Mouse (Mus musculus) heart, postnatal 0 days (tissue): ENCODE data around the gene Atmin. TPM values are rescaled to one million over a fixed set of nuclear protein-coding genes. Genes with fewer than 3 reads are reported as not detected.
A peak's percentile ranks its signal among the peaks of the same experiment; 100 is the strongest.

Experiments
- ATAC-seq: fragments of 200-750 bp; cut with Nextera tagmentation; 2 replicates; pipeline ENCODE4 v1.8.0; 2017; ENCODE audit warnings: low read depth, moderate number of reproducible peaks, moderate library complexity; ENCODE audit not compliant: insufficient read depth
- DNase-seq: peaks from one replicate; pipeline ENCODE4 v3.0.0-alpha.2; 2016; ENCODE audit warnings: low spot score
- H3K27ac ChIP-seq: fragments of 300-500 bp; sonication (generic); 2 replicates; pipeline ENCODE4 v1.5.1; 2014; ENCODE audit warnings: low read depth, mild to moderate bottlenecking
- H3K27me3 ChIP-seq: fragments of 300-500 bp; sonication (generic); 2 replicates; pipeline ENCODE4 v1.6.1; 2014; ENCODE audit warnings: low read length, mixed read lengths; ENCODE audit not compliant: control insufficient read depth, insufficient read depth
- H3K36me3 ChIP-seq: fragments of 300-500 bp; sonication (generic); replicated peaks from 2 replicates; pipeline ENCODE4 v1.6.1; 2014; ENCODE audit warnings: low read length, mixed read lengths; ENCODE audit not compliant: control insufficient read depth, insufficient read depth
- H3K4me1 ChIP-seq: fragments of 300-500 bp; sonication (generic); 2 replicates; pipeline ENCODE4 v1.6.1; 2014; ENCODE audit warnings: antibody characterized with exemption; ENCODE audit not compliant: control insufficient read depth, insufficient read depth
- H3K4me2 ChIP-seq: fragments of 300-500 bp; sonication (generic); 2 replicates; pipeline ENCODE4 v1.6.1; 2014; ENCODE audit warnings: low read depth, mild to moderate bottlenecking, low read length, moderate library complexity
- H3K4me3 ChIP-seq: fragments of 300-500 bp; sonication (generic); 2 replicates; pipeline ENCODE4 v1.5.1; 2014; ENCODE audit warnings: low read depth, low read length
- H3K9ac ChIP-seq: fragments of 300-500 bp; sonication (generic); replicated peaks from 2 replicates; pipeline ENCODE4 v1.6.1; 2014; ENCODE audit warnings: low read depth, low read length, mixed read lengths
- H3K9me3 ChIP-seq: fragments of 300-500 bp; sonication (generic); replicated peaks from 2 replicates; pipeline ENCODE4 v1.6.1; 2016; ENCODE audit warnings: low read length; ENCODE audit not compliant: control insufficient read depth
- CTCF ChIP-seq: IDR thresholded peaks from 2 replicates; pipeline ENCODE4 v1.5.1; 2016; ENCODE audit warnings: antibody characterized with exemption, control low read depth, low read depth
- EP300 ChIP-seq: IDR thresholded peaks from 2 replicates; pipeline ENCODE4 v1.6.1; 2016; ENCODE audit warnings: antibody characterized with exemption, low read depth
- WGBS: fragments of 180-500 bp; shearing (Covaris S2); extraction: QIAGEN DNeasy Blood & Tissue Kit; methylation state at CpG from one replicate; pipeline ENCODE4 v1.1.7; 2014; 5-methylcytosine and 5-hydroxymethylcytosine counted together
- polyA plus RNA-seq: library from polyadenylated mRNA; unstranded; fragments of >200 nt; fragmentation: Nextera tagmentation; extraction: Ambion mirVana; gene quantifications from 2 replicates; pipeline ENCODE4 v1.2.1, GENCODE M21; 2015
- total RNA-seq: library from RNA; depleted of rRNA; stranded (reverse); fragments of >200 nt; gene quantifications from 2 replicates; pipeline ENCODE4 v1.2.3, GENCODE M21; 2014; ENCODE audit warnings: low replicate concordance

Gene Atmin
- total and polyA plus RNA-seq, 2 experiments from 2014 or later, result 7.0 to 16.0 TPM

- no peak overlapping the region for H3K4me3 ChIP-seq
- no peak overlapping the region for H3K4me2 ChIP-seq
- no peak for ATAC-seq
- no peak for TF ChIP-seq EP300
- no peak overlapping the region for H3K27ac ChIP-seq
- DNase-seq, result no peak
- no peaks in the 10 kb centered on the region for H3K9me3 ChIP-seq
- 61% methylated on average over 5 of the region's 5 CpGs for WGBS
- H3K4me1 ChIP-seq, result peaks cover 8% of the 10 kb centered on the region; the same call in 1 of the 2 replicates
- H3K9ac ChIP-seq, result no peak overlapping the region
- H3K27me3 ChIP-seq, result no peaks in the 10 kb centered on the region
- H3K36me3 ChIP-seq, result no peaks in the 10 kb centered on the region
These were observed 32.4 kb downstream of the Atmin start for GRCm38 (mm10) chr8:116975606-116976005.

GRCm38 (mm10) chr8:116978052-116978451 is 34.9 kb downstream of the Atmin start:
- Histone ChIP-seq H3K9ac (no peak overlapping the region), H3K4me3 (peak overlapping the region; percentile 75), H3K4me2 (peak overlapping the region; percentile 71), H3K27me3 (no peaks in the 10 kb centered on the region), H3K36me3 (0 out of 2 replicates have a peak, but pooled peaks cover under 1% of the 10 kb centered on the region), H3K27ac (no peak overlapping the region), H3K4me1 (peaks cover 8% of the 10 kb centered on the region; the same call in 1 of the 2 replicates), H3K9me3 (no peaks in the 10 kb centered on the region)
- ATAC-seq, result no peak
- DNase-seq, result no peak
- TF ChIP-seq CTCF (no peak), EP300 (no peak)
- 33% methylated on average over 8 of the region's 8 CpGs for WGBS

GRCm38 (mm10) chr8:116978631-116979256 is 35.6 kb downstream of the Atmin start, which contains the start of gene 1700030J22Rik:
Gene 1700030J22Rik (minus strand): TSS chr8:116978959.
- H3K9ac ChIP-seq, result no peak within 1 kb of the TSS
- under 1% methylated on average over 46 of the region's 46 CpGs for WGBS
- no peak within 1 kb of the TSS for H3K27ac ChIP-seq
- H3K4me3 ChIP-seq, result peak within 1 kb of the TSS; percentile 75
- H3K9me3 ChIP-seq, result no peaks in the 10 kb centered on the region
- TF ChIP-seq EP300 (no peak), CTCF (peak; percentile 38)
- no peaks in the 10 kb centered on the region for H3K27me3 ChIP-seq
- peaks cover 8% of the 10 kb centered on the region; the same call in 1 of the 2 replicates for H3K4me1 ChIP-seq
- H3K4me2 ChIP-seq, result peak within 1 kb of the TSS; percentile 71
- H3K36me3 ChIP-seq, result peaks cover 7% of the 10 kb centered on the region; the same call in 1 of the 2 replicates
- DNase-seq (peak; percentile 97), ATAC-seq (peak; percentile 100)

- Histone ChIP-seq H3K27me3 (no peaks in the 10 kb centered on the region), H3K9ac (no peak overlapping the region), H3K4me3 (no peak overlapping the region), H3K9me3 (no peaks in the 10 kb centered on the region), H3K4me1 (peaks cover 8% of the 10 kb centered on the region; the same call in 1 of the 2 replicates), H3K27ac (no peak overlapping the region), H3K36me3 (peaks cover 17% of the 10 kb centered on the region), H3K4me2 (peak overlapping the region; percentile 17; the same call in 1 of the 2 replicates)
- WGBS, result 11% methylated on average over 4 of the region's 4 CpGs
- peak; percentile 54 for DNase-seq
- TF ChIP-seq EP300 (no peak), CTCF (peak; percentile 73)
- no peak for ATAC-seq
These were observed 36.9 kb downstream of the Atmin start for GRCm38 (mm10) chr8:116980117-116980516.

- TF ChIP-seq EP300 (no peak), CTCF (no peak)
- peaks cover 30% of the 10 kb centered on the region for H3K36me3 ChIP-seq
- H3K4me3 ChIP-seq, result no peak overlapping the region
- no peak overlapping the region for H3K4me2 ChIP-seq
- DNase-seq, result no peak
- H3K4me1 ChIP-seq, result peaks cover 8% of the 10 kb centered on the region; the same call in 1 of the 2 replicates
- no peak for ATAC-seq
- no peak overlapping the region for H3K9ac ChIP-seq
- 98% methylated on average over 3 of the region's 3 CpGs for WGBS
- H3K27ac ChIP-seq, result no peak overlapping the region
- H3K27me3 ChIP-seq, result no peaks in the 10 kb centered on the region
- no peaks in the 10 kb centered on the region for H3K9me3 ChIP-seq
These were observed 46.6 kb downstream of the Atmin start for GRCm38 (mm10) chr8:116989842-116990241.

GRCm38 (mm10) chr8:116991241-116991640 is 48.0 kb downstream of the Atmin start:
- H3K27ac ChIP-seq, result no peak overlapping the region
- H3K36me3 ChIP-seq, result peaks cover 19% of the 10 kb centered on the region; the same call in 1 of the 2 replicates
- H3K9me3 ChIP-seq, result no peaks in the 10 kb centered on the region
- peaks cover 8% of the 10 kb centered on the region; the same call in 1 of the 2 replicates for H3K4me1 ChIP-seq
- 87% methylated on average over 8 of the region's 8 CpGs for WGBS
- TF ChIP-seq EP300 (no peak), CTCF (no peak)
- ATAC-seq (no peak), DNase-seq (no peak)
- H3K27me3 ChIP-seq, result no peaks in the 10 kb centered on the region
- H3K4me3 ChIP-seq, result no peak overlapping the region
- no peak overlapping the region for H3K9ac ChIP-seq
- no peak overlapping the region for H3K4me2 ChIP-seq
